Mouse (Mus musculus) WW6 (cell line): Measurements from ENCODE around the gene Scn11a.

Source experiments
- DNase-seq: peaks from one replicate; pipeline ENCODE4 v3.0.0-alpha.2; 2013; ENCODE audit warnings: low read depth, low spot score

Scn11a gene

GRCm38 (mm10) chr9:119825297-119825696, at the start of gene Scn11a:
Gene Scn11a (minus strand): TSS chr9:119825456.
- DNase-seq = no peak

- no peak for DNase-seq
These were observed 28.9 kb upstream of the Scn11a start for GRCm38 (mm10) chr9:119854170-119854569.

- no peak for DNase-seq
These were observed 28.0 kb upstream of the Scn11a start for GRCm38 (mm10) chr9:119853071-119853846.

GRCm38 (mm10) chr9:119852347-119853030, 27.2 kb upstream of the Scn11a start:
- DNase-seq = no peak

GRCm38 (mm10) chr9:119849214-119849613, 24.0 kb upstream of the Scn11a start:
- DNase-seq = no peak

GRCm38 (mm10) chr9:119848671-119849070, 23.4 kb upstream of the Scn11a start:
- no peak for DNase-seq

- DNase-seq = no peak
These were observed 21.9 kb upstream of the Scn11a start for GRCm38 (mm10) chr9:119847187-119847586.

- no peak for DNase-seq
These were observed 19.5 kb upstream of the Scn11a start for GRCm38 (mm10) chr9:119844724-119845123.

- no peak for DNase-seq
These were observed 18.3 kb upstream of the Scn11a start for GRCm38 (mm10) chr9:119843549-119843948.

GRCm38 (mm10) chr9:119842541-119843169, 17.4 kb upstream of the Scn11a start:
- DNase-seq = no peak

- no peak for DNase-seq
These were observed 16.8 kb upstream of the Scn11a start for GRCm38 (mm10) chr9:119842091-119842490.

GRCm38 (mm10) chr9:119841159-119841558, 15.9 kb upstream of the Scn11a start:
- DNase-seq = no peak

- DNase-seq = no peak
These were observed 10.4 kb upstream of the Scn11a start for GRCm38 (mm10) chr9:119835581-119836125.

GRCm38 (mm10) chr9:119831001-119831400, 5.7 kb upstream of the Scn11a start:
- no peak for DNase-seq

GRCm38 (mm10) chr9:119823722-119824121, 1.5 kb downstream of the Scn11a start:
- DNase-seq = no peak

- no peak for DNase-seq
These were observed 11.6 kb downstream of the Scn11a start for GRCm38 (mm10) chr9:119813631-119814030.

GRCm38 (mm10) chr9:119806491-119806890, 18.8 kb downstream of the Scn11a start:
- DNase-seq = no peak

- no peak for DNase-seq
These were observed 20.8 kb downstream of the Scn11a start for GRCm38 (mm10) chr9:119804501-119804847.

GRCm38 (mm10) chr9:119803845-119804500, 21.3 kb downstream of the Scn11a start:
- no peak for DNase-seq

GRCm38 (mm10) chr9:119803169-119803827, 22.0 kb downstream of the Scn11a start:
- DNase-seq = no peak

- DNase-seq = no peak
These were observed 23.8 kb downstream of the Scn11a start for GRCm38 (mm10) chr9:119801460-119801859.
